Mouse (Mus musculus) neural tube, embryonic 13.5 days (tissue): Measurements from ENCODE around the gene Ccdc6. TPM values are rescaled to one million over a fixed set of nuclear protein-coding genes. Genes with fewer than 3 reads are reported as not detected.

Experiments used
- ATAC-seq: fragments of 200-750 bp; cut with Nextera tagmentation; 2 replicates; pipeline ENCODE4 v1.8.0; 2017; ENCODE audit warnings: low read depth, mild to moderate bottlenecking, moderate TSS enrichment, moderate library complexity
- H3K27ac ChIP-seq: fragments of 300-500 bp; sonication (generic); replicated peaks from 2 replicates; pipeline ENCODE4 v1.5.1; 2015; ENCODE audit warnings: moderate library complexity, mild to moderate bottlenecking, inconsistent platforms
- H3K27me3 ChIP-seq: fragments of 300-500 bp; sonication (generic); 2 replicates; pipeline ENCODE4 v1.6.1; 2015; ENCODE audit warnings: mild to moderate bottlenecking, inconsistent platforms
- H3K36me3 ChIP-seq: fragments of 300-500 bp; sonication (generic); 2 replicates; pipeline ENCODE4 v1.6.1; 2015; ENCODE audit warnings: mild to moderate bottlenecking, inconsistent platforms
- H3K4me1 ChIP-seq: fragments of 300-500 bp; sonication (generic); replicated peaks from 2 replicates; pipeline ENCODE4 v1.6.1; 2015; ENCODE audit warnings: inconsistent platforms
- H3K4me2 ChIP-seq: fragments of 300-500 bp; sonication (generic); 2 replicates; pipeline ENCODE4 v1.6.1; 2015; ENCODE audit warnings: inconsistent platforms, mild to moderate bottlenecking, moderate library complexity
- H3K4me3 ChIP-seq: fragments of 300-500 bp; sonication (generic); 2 replicates; pipeline ENCODE4 v1.5.1; 2015; ENCODE audit warnings: mild to moderate bottlenecking, inconsistent platforms
- H3K9ac ChIP-seq: fragments of 300-500 bp; sonication (generic); 2 replicates; pipeline ENCODE4 v1.6.1; 2015; ENCODE audit warnings: moderate library complexity, mild to moderate bottlenecking, inconsistent platforms
- H3K9me3 ChIP-seq: fragments of 300-500 bp; sonication (generic); 2 replicates; pipeline ENCODE4 v1.6.1; 2016; ENCODE audit warnings: inconsistent platforms
- WGBS: fragments of 180-500 bp; shearing (Covaris S2); methylation state at CpG from one replicate; pipeline ENCODE4 v1.1.7; 2015; 5-methylcytosine and 5-hydroxymethylcytosine counted together
- polyA plus RNA-seq: library from polyadenylated mRNA; unstranded; fragments of >200 nt; fragmentation: Nextera tagmentation; extraction: Ambion mirVana; gene quantifications from 2 replicates; pipeline ENCODE4 v1.2.1, GENCODE M21; 2015

The Ccdc6 gene
- polyA plus RNA-seq, 1 experiment from 2014 or later: 22.3 TPM

GRCm38 (mm10) chr10:70139368-70139767, 42.4 kb downstream of the Ccdc6 start:
- Histone ChIP-seq H3K9ac (no peak overlapping the region), H3K9me3 (no peaks in the 10 kb centered on the region), H3K4me1 (peaks cover 25% of the 10 kb centered on the region), H3K4me3 (no peak overlapping the region), H3K27me3 (no peaks in the 10 kb centered on the region), H3K4me2 (no peak overlapping the region), H3K36me3 (peaks cover 16% of the 10 kb centered on the region), H3K27ac (peak overlapping the region; percentile 35; the same call in 1 of the 2 replicates)
- no peak for ATAC-seq
- WGBS: 41% methylated on average over 6 of the region's 6 CpGs

GRCm38 (mm10) chr10:70140414-70140813, 43.5 kb downstream of the Ccdc6 start:
- no peaks in the 10 kb centered on the region for H3K9me3 ChIP-seq
- no peak overlapping the region for H3K4me2 ChIP-seq
- H3K27me3 ChIP-seq: no peaks in the 10 kb centered on the region
- no peak overlapping the region for H3K27ac ChIP-seq
- H3K4me3 ChIP-seq: no peak overlapping the region
- peaks cover 25% of the 10 kb centered on the region for H3K4me1 ChIP-seq
- 93% methylated on average over 12 of the region's 12 CpGs for WGBS
- no peak overlapping the region for H3K9ac ChIP-seq
- H3K36me3 ChIP-seq: peaks cover 20% of the 10 kb centered on the region
- no peak for ATAC-seq

DNA sequence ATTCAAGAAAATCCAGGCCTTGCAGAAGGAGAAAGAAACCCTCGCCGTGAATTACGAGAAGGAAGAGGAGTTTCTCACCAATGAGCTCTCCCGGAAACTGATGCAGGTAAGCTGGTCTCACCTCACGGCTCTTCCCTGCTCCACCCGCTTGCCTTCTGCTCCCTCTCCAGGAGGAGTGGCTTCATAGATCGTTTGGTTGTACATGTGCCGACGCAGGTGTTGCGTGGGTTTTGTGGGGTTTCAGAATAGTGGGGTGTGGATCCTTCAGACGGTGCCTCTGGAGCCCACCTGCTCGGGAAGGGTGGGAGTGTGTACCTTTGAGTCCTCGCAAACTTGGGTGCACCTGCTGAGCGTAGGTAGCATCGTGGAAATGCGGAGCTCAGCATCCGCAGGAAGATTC, 45.7 kb downstream of the Ccdc6 start:
- no peak overlapping the region for H3K27ac ChIP-seq
- no peaks in the 10 kb centered on the region for H3K27me3 ChIP-seq
- peaks cover 41% of the 10 kb centered on the region for H3K36me3 ChIP-seq
- H3K9ac ChIP-seq: no peak overlapping the region
- no peak overlapping the region for H3K4me2 ChIP-seq
- peaks cover 25% of the 10 kb centered on the region for H3K4me1 ChIP-seq
- WGBS: 95% methylated on average over 17 of the region's 17 CpGs
- no peaks in the 10 kb centered on the region for H3K9me3 ChIP-seq
- no peak for ATAC-seq
- H3K4me3 ChIP-seq: no peak overlapping the region

- peaks cover 22% of the 10 kb centered on the region for H3K4me1 ChIP-seq
- H3K9me3 ChIP-seq: no peaks in the 10 kb centered on the region
- H3K27ac ChIP-seq: peak overlapping the region; percentile 23; the same call in 1 of the 2 replicates
- H3K9ac ChIP-seq: no peak overlapping the region
- no peak overlapping the region for H3K4me3 ChIP-seq
- no peak for ATAC-seq
- H3K4me2 ChIP-seq: no peak overlapping the region
- H3K36me3 ChIP-seq: peaks cover 42% of the 10 kb centered on the region
- WGBS: 45% methylated on average over 10 of the region's 10 CpGs
- no peaks in the 10 kb centered on the region for H3K27me3 ChIP-seq
These were observed 47.2 kb downstream of the Ccdc6 start for GRCm38 (mm10) chr10:70144004-70144557.

DNA sequence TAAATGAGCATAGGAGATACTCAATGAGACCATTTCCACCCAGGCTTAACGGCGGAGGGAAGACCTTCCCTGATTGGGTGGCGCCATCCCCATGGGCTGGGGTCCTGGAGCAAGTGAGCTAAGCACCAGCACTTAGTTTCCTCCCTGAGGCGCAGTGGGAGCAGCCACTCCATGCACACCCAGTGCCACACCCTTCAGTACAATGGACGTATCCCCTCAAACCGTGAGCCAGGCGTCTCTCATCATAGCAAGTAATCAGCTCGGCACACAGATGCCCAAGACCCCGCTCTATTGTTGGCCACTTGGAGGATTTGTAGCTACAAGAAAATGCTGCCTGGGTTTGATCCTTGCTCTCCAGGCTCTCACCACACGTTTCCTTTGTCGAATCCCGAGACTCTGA, 49.0 kb downstream of the Ccdc6 start:
- Histone ChIP-seq H3K4me2 (no peak overlapping the region), H3K27me3 (no peaks in the 10 kb centered on the region), H3K27ac (no peak overlapping the region), H3K9ac (no peak overlapping the region), H3K36me3 (peaks cover 48% of the 10 kb centered on the region), H3K4me1 (peaks cover 28% of the 10 kb centered on the region), H3K9me3 (no peaks in the 10 kb centered on the region), H3K4me3 (no peak overlapping the region)
- WGBS: 97% methylated on average over 12 of the region's 12 CpGs
- ATAC-seq: no peak

DNA sequence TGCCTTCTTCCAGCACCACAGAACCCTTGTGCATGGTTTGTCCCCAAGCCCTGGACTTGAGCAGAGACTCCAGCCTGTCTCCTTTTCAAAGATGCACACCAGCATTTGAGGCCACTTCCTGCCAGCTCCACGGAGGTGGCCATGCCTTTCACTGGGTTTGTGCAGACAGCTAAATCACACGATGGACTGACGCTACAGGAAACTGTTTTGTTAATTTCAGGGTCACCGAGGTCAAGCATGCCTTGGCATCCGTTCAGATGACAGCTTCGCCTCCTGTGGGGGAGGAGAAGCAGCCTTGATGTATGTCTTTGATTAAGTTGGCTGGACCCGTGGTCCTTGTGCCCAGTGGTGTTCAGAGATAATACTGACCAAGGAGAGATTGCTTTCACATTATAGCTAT, 52.2 kb downstream of the Ccdc6 start:
- Histone ChIP-seq H3K4me2 (no peak overlapping the region), H3K27me3 (no peaks in the 10 kb centered on the region), H3K36me3 (peaks cover 41% of the 10 kb centered on the region), H3K4me3 (no peak overlapping the region), H3K9me3 (no peaks in the 10 kb centered on the region), H3K9ac (no peak overlapping the region), H3K27ac (peak overlapping the region; percentile 29; the same call in 1 of the 2 replicates), H3K4me1 (peaks cover 39% of the 10 kb centered on the region)
- 30% methylated on average over 7 of the region's 7 CpGs for WGBS
- no peak for ATAC-seq

GRCm38 (mm10) chr10:70150301-70150700, 53.4 kb downstream of the Ccdc6 start:
- Histone ChIP-seq H3K9me3 (no peaks in the 10 kb centered on the region), H3K4me2 (no peak overlapping the region), H3K4me3 (no peak overlapping the region), H3K9ac (no peak overlapping the region), H3K4me1 (peaks cover 39% of the 10 kb centered on the region), H3K36me3 (peaks cover 47% of the 10 kb centered on the region), H3K27me3 (no peaks in the 10 kb centered on the region), H3K27ac (peak overlapping the region; percentile 42; the same call in 1 of the 2 replicates)
- ATAC-seq: no peak
- WGBS: 65% methylated on average over 4 of the region's 4 CpGs

DNA sequence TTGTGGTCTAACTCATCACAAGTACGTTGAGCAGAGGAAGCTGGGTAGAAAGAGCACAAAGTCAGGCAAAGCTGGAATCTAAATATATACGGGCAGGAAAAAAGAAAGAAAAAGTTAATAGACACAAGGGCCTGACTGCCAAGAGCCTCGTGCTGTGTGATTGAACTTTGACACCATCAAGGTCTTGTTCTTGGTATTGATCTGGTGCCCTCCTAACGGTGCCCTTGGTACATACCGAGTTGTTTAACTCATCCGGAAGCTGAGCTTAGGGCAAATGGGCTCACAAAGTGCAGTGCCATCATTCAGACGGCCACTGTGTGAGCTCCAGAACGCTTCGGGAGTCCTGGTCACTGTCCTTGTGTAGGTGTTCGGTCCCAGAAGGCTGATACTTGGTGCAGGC, 54.2 kb downstream of the Ccdc6 start:
- Histone ChIP-seq H3K9me3 (no peaks in the 10 kb centered on the region), H3K36me3 (peaks cover 47% of the 10 kb centered on the region), H3K27ac (no peak overlapping the region), H3K9ac (no peak overlapping the region), H3K27me3 (no peaks in the 10 kb centered on the region), H3K4me2 (no peak overlapping the region), H3K4me1 (peaks cover 39% of the 10 kb centered on the region), H3K4me3 (no peak overlapping the region)
- ATAC-seq: no peak
- 93% methylated on average over 10 of the region's 10 CpGs for WGBS

GRCm38 (mm10) chr10:70152190-70152743, 55.3 kb downstream of the Ccdc6 start:
- WGBS: 58% methylated on average over 12 of the region's 12 CpGs
- Histone ChIP-seq H3K4me2 (no peak overlapping the region), H3K9ac (no peak overlapping the region)

DNA sequence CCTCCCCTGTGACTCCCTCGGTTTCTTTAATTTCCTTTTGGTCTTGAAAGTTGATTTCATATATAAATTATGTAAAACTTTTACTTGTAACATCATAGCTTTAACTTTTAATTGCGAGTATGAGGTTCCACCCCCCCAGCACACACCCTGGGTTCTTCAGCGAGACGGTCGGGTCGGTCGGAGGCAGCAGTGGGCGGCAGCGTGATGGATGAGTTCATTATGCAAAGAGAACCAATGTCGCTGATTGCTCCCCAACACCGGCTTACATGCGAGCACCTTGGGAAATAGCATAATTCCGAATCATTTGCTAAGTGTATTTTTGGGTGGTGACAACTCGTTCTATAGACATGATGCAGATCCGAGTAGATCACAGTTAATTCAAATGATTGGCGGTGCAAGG, 56.9 kb downstream of the Ccdc6 start:
- H3K4me3 ChIP-seq: no peak overlapping the region
- H3K9ac ChIP-seq: no peak overlapping the region
- peaks cover 34% of the 10 kb centered on the region for H3K4me1 ChIP-seq
- no peaks in the 10 kb centered on the region for H3K27me3 ChIP-seq
- no peak overlapping the region for H3K27ac ChIP-seq
- no peak overlapping the region for H3K4me2 ChIP-seq
- H3K36me3 ChIP-seq: peaks cover 43% of the 10 kb centered on the region
- ATAC-seq: no peak
- H3K9me3 ChIP-seq: no peaks in the 10 kb centered on the region
- WGBS: 68% methylated on average over 16 of the region's 16 CpGs

More at GRCm38 (mm10) chr10:70152190-70152743, 55.3 kb downstream of the Ccdc6 start:
- Histone ChIP-seq H3K4me1 (peaks cover 39% of the 10 kb centered on the region), H3K27me3 (no peaks in the 10 kb centered on the region), H3K4me3 (no peak overlapping the region), H3K36me3 (peaks cover 48% of the 10 kb centered on the region), H3K27ac (peak overlapping the region; percentile 55), H3K9me3 (no peaks in the 10 kb centered on the region)
- ATAC-seq: no peak

DNA sequence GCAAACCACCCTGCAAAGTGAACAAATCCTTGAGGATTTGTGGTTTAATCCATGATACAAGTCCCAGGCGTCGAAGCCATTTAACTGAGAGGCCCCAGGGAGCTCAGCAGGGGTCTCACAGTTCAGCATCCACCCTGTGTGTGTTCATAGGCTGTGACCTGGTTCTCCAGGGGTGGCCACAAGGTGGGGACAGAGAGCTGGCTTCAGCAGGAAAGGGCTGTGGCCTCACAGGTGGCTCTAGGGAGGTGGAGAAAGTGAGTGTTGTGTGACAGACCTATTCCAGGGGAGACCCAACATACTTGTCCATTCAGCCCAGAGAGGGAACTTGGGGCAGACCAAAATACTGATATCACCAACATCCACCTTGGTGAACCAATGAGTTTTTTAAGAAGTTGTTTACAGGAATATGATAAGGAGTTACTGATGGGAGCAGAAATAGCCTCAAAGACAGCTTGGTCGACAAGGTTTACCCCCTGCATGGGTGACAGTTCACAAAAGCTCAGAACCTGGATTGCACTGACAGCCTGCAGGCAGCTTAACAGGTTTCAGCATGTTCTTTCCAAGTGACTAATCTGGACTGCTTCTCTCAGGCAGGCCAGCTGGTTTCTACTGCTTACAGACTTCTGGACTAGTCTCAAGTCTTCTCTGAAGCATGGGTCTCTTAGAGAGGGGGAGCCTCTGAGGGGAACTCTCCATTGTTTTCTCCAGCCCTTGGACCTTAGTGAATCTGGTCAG, 59.7 kb downstream of the Ccdc6 start:
- WGBS: 88% methylated on average over 3 of the region's 3 CpGs
- peaks cover 17% of the 10 kb centered on the region for H3K4me1 ChIP-seq
- no peak overlapping the region for H3K9ac ChIP-seq
- no peak overlapping the region for H3K4me3 ChIP-seq
- H3K27ac ChIP-seq: no peak overlapping the region
- H3K36me3 ChIP-seq: peaks cover 30% of the 10 kb centered on the region
- H3K27me3 ChIP-seq: no peaks in the 10 kb centered on the region
- H3K9me3 ChIP-seq: no peaks in the 10 kb centered on the region
- H3K4me2 ChIP-seq: no peak overlapping the region
- ATAC-seq: no peak

DNA sequence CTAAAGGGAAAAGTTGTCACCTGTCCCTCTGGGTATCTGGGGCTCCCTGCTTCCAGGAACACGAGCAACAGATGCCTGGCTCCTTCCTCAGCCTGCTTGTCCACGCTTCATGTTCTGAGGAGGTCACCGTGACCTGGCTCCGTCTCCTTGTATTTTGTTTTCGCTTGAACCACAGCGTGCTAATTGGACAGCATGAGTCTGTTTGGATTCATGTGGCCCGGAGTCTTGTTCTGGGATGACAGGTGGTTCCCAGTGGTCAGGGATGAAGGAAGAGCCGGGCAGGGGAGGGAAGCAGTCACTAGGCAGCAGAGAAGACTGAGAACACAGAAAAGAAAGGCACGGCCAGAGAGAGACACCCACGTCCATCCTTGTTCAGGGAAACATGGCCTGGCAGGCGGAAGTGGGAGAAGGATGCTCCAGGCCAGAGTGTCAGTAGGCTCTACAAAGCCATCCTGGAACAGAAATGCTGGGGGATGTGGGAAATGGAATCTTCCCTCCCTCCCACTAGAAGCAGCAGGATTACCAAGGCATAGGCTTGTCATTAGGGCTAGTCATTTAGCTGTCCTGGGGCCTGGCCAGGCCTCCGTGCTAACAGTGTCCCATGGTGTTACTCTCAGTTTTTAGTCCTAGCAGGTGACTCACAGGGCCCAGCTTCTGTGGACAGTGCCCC, 62.9 kb downstream of the Ccdc6 start:
- H3K36me3 ChIP-seq: peaks cover 24% of the 10 kb centered on the region
- H3K27me3 ChIP-seq: no peaks in the 10 kb centered on the region
- H3K9me3 ChIP-seq: no peaks in the 10 kb centered on the region
- no peak for ATAC-seq
- 0 out of 2 replicates have a peak overlapping the region, but pooled peaks have one; percentile 28 for H3K9ac ChIP-seq
- no peak overlapping the region for H3K27ac ChIP-seq
- peaks cover 7% of the 10 kb centered on the region for H3K4me1 ChIP-seq
- no peak overlapping the region for H3K4me3 ChIP-seq
- H3K4me2 ChIP-seq: no peak overlapping the region
- 79% methylated on average over 12 of the region's 12 CpGs for WGBS
